Mouse (Mus musculus) lung, embryonic 15.5 days (tissue): ENCODE measurements around the gene Hspa8. TPM values are rescaled to one million over a fixed set of nuclear protein-coding genes. Genes with fewer than 3 reads are reported as not detected.
A peak's percentile ranks its signal among the peaks of the same experiment; 100 is the strongest.

Experiments used
- ATAC-seq: fragments of 200-750 bp; cut with Nextera tagmentation; 2 replicates; pipeline ENCODE4 v1.8.0; 2017; ENCODE audit warnings: moderate number of reproducible peaks, borderline replicate concordance; ENCODE audit not compliant: low FRiP score, low TSS enrichment; ENCODE audit errors: extremely low read depth
- H3K27ac ChIP-seq: fragments of 300-500 bp; sonication (generic); 2 replicates; pipeline ENCODE4 v1.5.1; 2015; ENCODE audit warnings: moderate library complexity, mild to moderate bottlenecking, inconsistent platforms
- H3K27me3 ChIP-seq: fragments of 300-500 bp; sonication (generic); 2 replicates; pipeline ENCODE4 v1.6.1; 2015; ENCODE audit warnings: inconsistent platforms
- H3K36me3 ChIP-seq: fragments of 300-500 bp; sonication (generic); 2 replicates; pipeline ENCODE4 v1.6.1; 2015; ENCODE audit warnings: inconsistent platforms
- H3K4me1 ChIP-seq: fragments of 300-500 bp; sonication (generic); 2 replicates; pipeline ENCODE4 v1.6.1; 2015; ENCODE audit warnings: inconsistent platforms
- H3K4me2 ChIP-seq: fragments of 300-500 bp; sonication (generic); 2 replicates; pipeline ENCODE4 v1.6.1; 2015; ENCODE audit warnings: inconsistent platforms, mild to moderate bottlenecking, moderate library complexity
- H3K4me3 ChIP-seq: fragments of 300-500 bp; sonication (generic); 2 replicates; pipeline ENCODE4 v1.5.1; 2015; ENCODE audit warnings: mild to moderate bottlenecking, inconsistent platforms
- H3K9ac ChIP-seq: fragments of 300-500 bp; sonication (generic); 2 replicates; pipeline ENCODE4 v1.6.1; 2015; ENCODE audit warnings: inconsistent platforms
- H3K9me3 ChIP-seq: fragments of 300-500 bp; sonication (generic); 2 replicates; pipeline ENCODE4 v1.6.1; 2016; ENCODE audit warnings: inconsistent platforms
- WGBS: fragments of 180-500 bp; shearing (Covaris S2); methylation state at CpG from one replicate; pipeline ENCODE4 v1.1.7; 2015; 5-methylcytosine and 5-hydroxymethylcytosine counted together
- polyA plus RNA-seq: library from polyadenylated mRNA; unstranded; fragments of >200 nt; fragmentation: Nextera tagmentation; extraction: Ambion mirVana; gene quantifications from 2 replicates; pipeline ENCODE4 v1.2.1, GENCODE M21; 2015

The Hspa8 gene
- polyA plus RNA-seq, 1 experiment from 2014 or later: 2,677 TPM

GRCm38 (mm10) chr9:40827366-40827765, 26.6 kb downstream of the Hspa8 start:
- H3K4me2 ChIP-seq: no peak overlapping the region
- no peaks in the 10 kb centered on the region for H3K9me3 ChIP-seq
- H3K36me3 ChIP-seq: no peaks in the 10 kb centered on the region
- 82% methylated on average over 4 of the region's 4 CpGs for WGBS
- no peak for ATAC-seq
- no peak overlapping the region for H3K27ac ChIP-seq
- no peaks in the 10 kb centered on the region for H3K27me3 ChIP-seq
- H3K4me1 ChIP-seq: no peaks in the 10 kb centered on the region
- no peak overlapping the region for H3K4me3 ChIP-seq
- no peak overlapping the region for H3K9ac ChIP-seq

- 3% methylated on average over 12 of the region's 12 CpGs for WGBS
- Histone ChIP-seq H3K9ac (no peak overlapping the region), H3K4me1 (no peaks in the 10 kb centered on the region; the same call in 1 of the 2 replicates), H3K27me3 (no peaks in the 10 kb centered on the region), H3K36me3 (no peaks in the 10 kb centered on the region), H3K4me2 (no peak overlapping the region), H3K4me3 (no peak overlapping the region), H3K27ac (no peak overlapping the region), H3K9me3 (no peaks in the 10 kb centered on the region)
- ATAC-seq: no peak
Measured at GRCm38 (mm10) chr9:40834569-40834968, 33.8 kb downstream of the Hspa8 start.

- Histone ChIP-seq H3K27me3 (no peaks in the 10 kb centered on the region), H3K27ac (no peak overlapping the region), H3K4me1 (no peaks in the 10 kb centered on the region; the same call in 1 of the 2 replicates), H3K36me3 (no peaks in the 10 kb centered on the region), H3K4me2 (no peak overlapping the region), H3K4me3 (no peak overlapping the region), H3K9ac (no peak overlapping the region), H3K9me3 (no peaks in the 10 kb centered on the region)
- no peak for ATAC-seq
- WGBS: 85% methylated on average over 3 of the region's 3 CpGs
Measured at GRCm38 (mm10) chr9:40836681-40837080, 35.9 kb downstream of the Hspa8 start.

- ATAC-seq: no peak
- WGBS: 66% methylated on average over 3 of the region's 3 CpGs
- Histone ChIP-seq H3K27ac (no peak overlapping the region), H3K4me1 (no peaks in the 10 kb centered on the region; the same call in 1 of the 2 replicates), H3K9me3 (no peaks in the 10 kb centered on the region), H3K27me3 (no peaks in the 10 kb centered on the region), H3K4me2 (no peak overlapping the region), H3K9ac (no peak overlapping the region), H3K36me3 (no peaks in the 10 kb centered on the region), H3K4me3 (no peak overlapping the region)
Measured at GRCm38 (mm10) chr9:40839662-40840061, 38.9 kb downstream of the Hspa8 start.

GRCm38 (mm10) chr9:40851515-40851914, 50.7 kb downstream of the Hspa8 start:
- Histone ChIP-seq H3K9me3 (no peaks in the 10 kb centered on the region), H3K27ac (no peak overlapping the region), H3K4me2 (no peak overlapping the region), H3K4me3 (no peak overlapping the region), H3K36me3 (no peaks in the 10 kb centered on the region), H3K4me1 (no peaks in the 10 kb centered on the region), H3K9ac (no peak overlapping the region), H3K27me3 (no peaks in the 10 kb centered on the region)
- WGBS: 50% methylated on average over 2 of the region's 2 CpGs
- ATAC-seq: no peak

GRCm38 (mm10) chr9:40858461-40859160, 57.8 kb downstream of the Hspa8 start:
- Histone ChIP-seq H3K4me3 (peak overlapping the region; percentile 26), H3K4me1 (no peaks in the 10 kb centered on the region), H3K27ac (no peak overlapping the region), H3K27me3 (peaks cover 16% of the 10 kb centered on the region), H3K36me3 (no peaks in the 10 kb centered on the region), H3K9me3 (no peaks in the 10 kb centered on the region), H3K9ac (no peak overlapping the region), H3K4me2 (peak overlapping the region; percentile 49)
- no peak for ATAC-seq
- whole genome bisulfite sequencing: 13% methylated on average over 21 of the region's 21 CpGs

- H3K9me3 ChIP-seq: no peaks in the 10 kb centered on the region
- H3K4me2 ChIP-seq: peak overlapping the region; percentile 49
- H3K9ac ChIP-seq: no peak overlapping the region
- peak overlapping the region; percentile 26; the same call in 1 of the 2 replicates for H3K4me3 ChIP-seq
- no peaks in the 10 kb centered on the region for H3K36me3 ChIP-seq
- H3K27me3 ChIP-seq: peaks cover 16% of the 10 kb centered on the region
- no peaks in the 10 kb centered on the region for H3K4me1 ChIP-seq
- H3K27ac ChIP-seq: no peak overlapping the region
- 9% methylated on average over 9 of the region's 9 CpGs for WGBS
- ATAC-seq: no peak
Measured at GRCm38 (mm10) chr9:40859196-40859595, 58.4 kb downstream of the Hspa8 start.

Other genes with a start within 250 kb of the Hspa8 start
- gene Gm21915, start 130.4 kb upstream of the Hspa8 start, polyA plus RNA-seq: not detected in 2 replicates
- gene Clmp, start 115.0 kb upstream of the Hspa8 start, polyA plus RNA-seq: 11.7 and 12.6 TPM in 2 replicates
- gene Bsx, start 73.1 kb downstream of the Hspa8 start, polyA plus RNA-seq: not detected in 2 replicates
- gene Jhy, start 163.1 kb downstream of the Hspa8 start, polyA plus RNA-seq: 0.18 and 0.24 TPM in 2 replicates
- gene Crtam, start 203.6 kb downstream of the Hspa8 start, polyA plus RNA-seq: not detected in 2 replicates